Mouse (Mus musculus) bone marrow macrophage, adult 2 months (primary cell): ENCODE measurements around the gene Hilpda.

Experiments
- CTCF ChIP-seq: IDR thresholded peaks from 2 replicates; pipeline ENCODE4 v1.5.1; 2012; ENCODE audit warnings: low read depth, mild to moderate bottlenecking, low read length, moderate library complexity
- POLR2A ChIP-seq: IDR thresholded peaks from 2 replicates; pipeline ENCODE4 v1.6.1; 2012; ENCODE audit warnings: mild to moderate bottlenecking, low read depth, low read length, borderline replicate concordance

- TF ChIP-seq CTCF (no peak), POLR2A (no peak)
These were observed 16.4 kb downstream of the Hilpda start for GRCm38 (mm10) chr6:29288651-29289050.
